Mouse (Mus musculus): ENCODE measurements around the gene Sclt1. TPM values are rescaled to one million over a fixed set of nuclear protein-coding genes. Genes with fewer than 3 reads are reported as not detected.
"Not testable (repeated sequence)": the region's sequence is repeated elsewhere in the genome, so short reads cannot be mapped to it uniquely, and the experiment has no call there.

The Sclt1 gene
- polyA plus RNA-seq (2016; fragmentation: Nextera tagmentation; extraction: Ambion mirVana): 30.1 and 30.2 TPM in 2 replicates

DNA sequence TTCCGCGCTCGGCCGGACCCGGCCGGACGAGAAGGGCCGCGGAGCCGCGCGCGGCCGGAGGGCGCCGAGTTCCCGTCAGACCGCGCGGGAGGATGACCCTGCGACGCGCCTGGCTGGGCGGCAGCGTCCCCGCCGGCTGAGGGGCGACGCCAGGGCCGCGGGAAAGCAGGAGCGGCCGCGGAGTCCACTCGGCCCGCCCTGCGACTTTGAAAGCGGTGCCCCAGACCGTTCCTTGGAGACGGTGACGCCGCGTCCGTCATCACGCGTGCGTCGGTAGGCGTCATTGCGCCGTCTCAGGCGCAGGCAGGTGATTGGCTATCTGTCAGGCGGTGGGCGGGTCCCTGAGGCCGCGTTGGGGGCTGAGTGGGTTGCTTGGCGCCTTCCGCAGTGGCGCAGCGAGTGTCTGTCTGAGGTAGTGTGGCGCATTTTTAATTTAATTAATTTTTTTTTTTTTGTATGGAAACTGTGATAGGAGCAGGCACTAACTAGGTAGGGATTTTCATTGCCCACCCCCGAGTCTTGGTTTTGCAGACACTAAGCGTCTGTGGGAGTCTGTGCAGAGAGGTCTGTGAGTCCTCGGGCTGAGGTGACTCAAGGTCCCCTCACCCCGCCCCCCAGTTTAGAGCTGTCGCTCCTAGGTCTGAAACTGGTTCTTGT, at the start of gene Sclt1, which contains the start of gene D3Ertd751e:
Gene Sclt1 (minus strand): TSS at position 237 of the 657 bp plus-strand sequence.
Gene D3Ertd751e (plus strand): TSS at position 334 of the 657 bp plus-strand sequence.
- Histone ChIP-seq H3K9ac (peak within 1 kb of the TSS; percentile 82), H3K36me3 (no peaks in the 10 kb centered on the region), H3K4me3 (peak within 1 kb of the TSS; percentile 80), H3K4me1 (peaks cover 10% of the 10 kb centered on the region; the same call in 1 of the 2 replicates), H3K27ac (peak within 1 kb of the TSS; percentile 92), H3K9me3 (no peaks in the 10 kb centered on the region), H3K4me2 (replicated peaks) (peak within 1 kb of the TSS; percentile 68), H3K27me3 (no peaks in the 10 kb centered on the region)
- WGBS: under 1% methylated on average over 66 of the region's 66 CpGs
- ATAC-seq (ENCODE audit: insufficient number of reproducible peaks, insufficient read depth, low FRiP score, low TSS enrichment): peak; percentile 99

DNA sequence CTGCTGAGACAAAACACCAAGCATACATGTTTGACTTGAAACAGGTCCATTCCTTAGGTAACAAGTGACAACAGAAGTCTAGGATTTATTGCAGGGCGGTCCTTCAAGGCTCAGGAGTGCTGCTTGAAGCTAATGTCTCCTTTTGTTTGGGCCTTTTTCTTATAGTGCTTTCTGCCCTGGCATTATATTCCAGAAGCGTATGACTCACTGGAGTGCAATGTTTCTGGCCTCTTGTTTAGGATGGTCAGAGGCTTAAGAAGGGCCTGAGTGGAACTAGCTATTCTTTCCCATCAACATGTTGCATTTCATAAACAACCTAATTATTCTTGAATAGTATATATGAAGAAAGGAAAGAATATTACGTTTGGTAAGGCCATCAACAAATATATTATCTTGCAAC, 19.8 kb upstream of the Sclt1 start:
- Histone ChIP-seq H3K4me1 (no peaks in the 10 kb centered on the region), H3K27me3 (no peaks in the 10 kb centered on the region), H3K9me3 (no peaks in the 10 kb centered on the region), H3K4me2 (replicated peaks) (no peak overlapping the region), H3K27ac (no peak overlapping the region), H3K4me3 (no peak overlapping the region), H3K9ac (no peak overlapping the region), H3K36me3 (no peaks in the 10 kb centered on the region)
- no peak for ATAC-seq (ENCODE audit: insufficient number of reproducible peaks, insufficient read depth, low FRiP score, low TSS enrichment)
- 90% methylated on average over 3 of the region's 3 CpGs for WGBS

DNA sequence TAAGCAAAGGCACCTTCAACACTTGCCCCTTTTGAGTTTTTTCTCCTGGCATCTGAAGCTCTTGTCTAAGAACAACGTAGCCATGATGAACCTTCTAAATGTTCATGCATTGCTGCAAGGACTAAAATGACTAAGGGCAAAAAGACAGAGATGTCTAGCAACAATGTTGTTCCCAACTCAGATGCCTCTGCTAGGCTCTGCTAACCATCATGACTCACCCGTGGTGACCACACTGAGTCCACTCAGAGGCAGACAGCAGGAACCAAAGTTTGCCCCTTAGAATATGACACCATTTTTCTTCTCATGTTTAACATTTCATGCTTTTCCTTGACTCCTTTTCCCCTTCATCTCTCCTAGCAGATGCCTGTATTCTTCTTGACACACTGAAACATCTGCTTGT, 12.2 kb upstream of the Sclt1 start:
- no peaks in the 10 kb centered on the region for H3K4me1 ChIP-seq
- H3K4me3 ChIP-seq: no peak overlapping the region
- no peaks in the 10 kb centered on the region for H3K36me3 ChIP-seq
- WGBS: 84% methylated on average over 2 of the region's 2 CpGs
- no peak overlapping the region for H3K4me2 ChIP-seq (replicated peaks)
- no peak for ATAC-seq (ENCODE audit: insufficient number of reproducible peaks, insufficient read depth, low FRiP score, low TSS enrichment)
- H3K27ac ChIP-seq: no peak overlapping the region
- no peak overlapping the region for H3K9ac ChIP-seq
- H3K27me3 ChIP-seq: no peaks in the 10 kb centered on the region
- no peaks in the 10 kb centered on the region for H3K9me3 ChIP-seq

DNA sequence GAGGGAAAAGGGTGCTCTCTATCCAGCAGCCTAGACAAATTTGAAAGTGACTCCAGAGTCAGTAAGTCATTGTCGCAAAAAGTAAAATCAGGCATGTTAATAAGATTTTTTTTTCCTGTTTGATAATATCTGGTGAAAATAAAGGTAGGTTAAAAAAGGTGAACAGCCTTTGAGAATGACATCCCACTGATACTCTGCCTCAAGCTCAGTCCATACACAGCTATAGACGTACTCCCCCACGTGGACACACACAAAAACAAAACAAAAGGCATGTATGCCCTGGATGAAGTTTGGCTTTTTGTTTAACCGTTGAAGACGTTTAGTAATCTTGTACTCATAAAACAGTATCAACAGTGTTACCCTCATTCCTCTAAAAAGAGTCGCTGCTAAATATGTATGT, 1.1 kb upstream of the Sclt1 start:
- ATAC-seq (ENCODE audit: insufficient number of reproducible peaks, insufficient read depth, low FRiP score, low TSS enrichment): no peak
- H3K9me3 ChIP-seq: no peaks in the 10 kb centered on the region
- no peak overlapping the region for H3K9ac ChIP-seq
- no peaks in the 10 kb centered on the region for H3K27me3 ChIP-seq
- H3K4me2 ChIP-seq (replicated peaks): peak overlapping the region; percentile 68
- 48% methylated on average over 6 of the region's 6 CpGs for WGBS
- peaks cover 10% of the 10 kb centered on the region; the same call in 1 of the 2 replicates for H3K4me1 ChIP-seq
- no peak overlapping the region for H3K27ac ChIP-seq
- no peak overlapping the region for H3K4me3 ChIP-seq
- H3K36me3 ChIP-seq: no peaks in the 10 kb centered on the region

DNA sequence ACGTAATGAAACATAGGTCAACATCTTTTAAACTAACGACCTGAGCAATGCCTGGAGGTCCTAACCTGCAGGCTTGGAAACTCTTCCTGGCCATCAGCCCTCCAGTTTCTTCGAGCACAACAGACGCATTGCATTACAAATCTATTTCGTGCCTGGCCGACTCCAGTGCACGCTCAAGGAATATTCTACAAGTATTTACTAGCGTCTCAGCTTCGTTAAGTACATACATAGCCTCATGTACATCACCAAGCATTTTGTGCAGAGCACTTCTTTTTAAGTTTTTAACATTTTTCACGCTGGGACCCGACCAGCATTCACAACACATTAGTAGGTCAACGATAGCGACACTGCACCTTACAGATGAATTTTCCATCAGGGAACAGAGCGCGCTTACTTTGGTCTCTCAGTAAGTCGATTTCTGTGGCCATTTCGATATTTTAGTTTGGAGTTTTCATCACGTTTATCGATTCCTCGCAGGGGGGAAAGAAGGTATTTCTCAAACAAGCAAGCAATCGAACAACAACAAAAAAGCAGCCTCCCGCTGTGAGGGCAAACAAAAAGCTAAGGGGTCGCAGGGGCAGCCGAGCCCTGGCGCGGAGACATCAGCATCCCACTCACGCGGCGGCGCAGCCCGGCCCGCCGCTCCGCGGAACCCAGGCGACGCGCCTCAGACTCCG, 575 bp downstream of the Sclt1 start:
- under 1% methylated on average over 39 of the region's 39 CpGs for WGBS
- H3K4me2 ChIP-seq (replicated peaks): peak overlapping the region; percentile 55
- H3K27me3 ChIP-seq: no peaks in the 10 kb centered on the region
- H3K4me1 ChIP-seq: peaks cover 10% of the 10 kb centered on the region; the same call in 1 of the 2 replicates
- ATAC-seq (ENCODE audit: insufficient number of reproducible peaks, insufficient read depth, low FRiP score, low TSS enrichment): no peak; the same call in 1 of the 2 replicates
- H3K4me3 ChIP-seq: peak overlapping the region; percentile 80
- no peaks in the 10 kb centered on the region for H3K9me3 ChIP-seq
- peak overlapping the region; percentile 82 for H3K9ac ChIP-seq
- peak overlapping the region; percentile 92 for H3K27ac ChIP-seq
- H3K36me3 ChIP-seq: no peaks in the 10 kb centered on the region

DNA sequence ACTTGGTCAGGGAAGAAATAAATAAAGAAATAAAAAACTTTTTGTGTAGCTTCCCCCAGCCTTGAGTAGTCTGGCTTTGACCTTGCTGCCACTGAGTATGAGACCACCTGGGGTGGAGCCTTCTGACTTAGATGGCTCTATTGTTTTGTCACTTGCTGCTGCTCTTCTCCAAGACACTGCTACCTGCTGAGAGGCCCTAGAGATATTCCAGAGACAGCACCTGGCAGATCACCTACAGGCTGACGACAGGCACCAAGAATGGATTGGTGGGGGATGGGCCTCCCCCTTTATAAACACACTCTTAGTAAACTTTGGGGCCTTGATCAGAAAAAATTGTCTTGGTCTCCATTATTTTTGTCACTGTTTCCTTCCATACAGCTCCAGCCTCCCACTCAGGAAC, 46.6 kb downstream of the Sclt1 start:
- Histone ChIP-seq H3K9ac (no peak overlapping the region), H3K9me3 (no peaks in the 10 kb centered on the region), H3K27me3 (no peaks in the 10 kb centered on the region), H3K4me1 (no peaks in the 10 kb centered on the region), H3K36me3 (0 out of 2 replicates have a peak, but pooled peaks cover 14% of the 10 kb centered on the region), H3K4me2 (replicated peaks) (no peak overlapping the region), H3K4me3 (no peak overlapping the region), H3K27ac (no peak overlapping the region)
- no peak for ATAC-seq (ENCODE audit: insufficient number of reproducible peaks, insufficient read depth, low FRiP score, low TSS enrichment)
- 77% methylated on average over 1 of the region's 1 CpGs for WGBS

DNA sequence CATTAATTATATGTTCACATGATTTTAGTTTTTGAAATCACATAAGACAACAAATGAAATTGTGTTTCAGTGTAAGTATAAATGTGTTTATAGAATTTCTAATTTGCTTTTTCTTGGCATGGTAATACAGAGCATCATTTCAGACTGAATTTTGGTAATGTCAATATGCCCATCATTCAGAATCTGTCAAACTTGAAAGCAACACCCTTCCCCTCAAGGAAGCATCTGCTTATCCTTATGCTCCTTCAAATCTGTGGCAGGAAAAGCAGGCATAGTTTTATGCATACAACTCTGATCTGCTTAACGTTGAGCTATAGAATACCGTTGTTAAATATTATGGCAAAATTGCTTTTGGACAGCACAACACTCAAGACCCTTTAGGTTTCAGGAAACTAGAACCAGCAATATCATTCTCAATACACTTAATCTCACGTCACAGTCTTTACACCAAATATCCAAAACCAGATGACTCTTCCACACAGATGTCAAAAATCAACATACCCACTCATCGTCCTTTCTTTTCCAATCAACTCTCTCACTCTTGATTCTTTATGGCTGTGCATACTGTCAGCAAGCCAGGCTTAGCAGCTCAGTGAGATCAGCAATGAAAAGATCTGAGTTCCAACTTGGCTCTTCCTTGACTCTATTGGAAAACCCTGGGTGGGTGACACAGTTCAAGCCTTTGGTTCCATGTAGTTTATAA, 49.7 kb downstream of the Sclt1 start:
- Histone ChIP-seq H3K9me3 (no peaks in the 10 kb centered on the region), H3K4me2 (replicated peaks) (no peak overlapping the region), H3K4me3 (no peak overlapping the region), H3K27ac (no peak overlapping the region), H3K27me3 (no peaks in the 10 kb centered on the region), H3K9ac (no peak overlapping the region), H3K36me3 (0 out of 2 replicates have a peak, but pooled peaks cover 6% of the 10 kb centered on the region), H3K4me1 (no peaks in the 10 kb centered on the region)
- WGBS: 80% methylated on average over 4 of the region's 4 CpGs
- ATAC-seq (ENCODE audit: insufficient number of reproducible peaks, insufficient read depth, low FRiP score, low TSS enrichment): no peak

DNA sequence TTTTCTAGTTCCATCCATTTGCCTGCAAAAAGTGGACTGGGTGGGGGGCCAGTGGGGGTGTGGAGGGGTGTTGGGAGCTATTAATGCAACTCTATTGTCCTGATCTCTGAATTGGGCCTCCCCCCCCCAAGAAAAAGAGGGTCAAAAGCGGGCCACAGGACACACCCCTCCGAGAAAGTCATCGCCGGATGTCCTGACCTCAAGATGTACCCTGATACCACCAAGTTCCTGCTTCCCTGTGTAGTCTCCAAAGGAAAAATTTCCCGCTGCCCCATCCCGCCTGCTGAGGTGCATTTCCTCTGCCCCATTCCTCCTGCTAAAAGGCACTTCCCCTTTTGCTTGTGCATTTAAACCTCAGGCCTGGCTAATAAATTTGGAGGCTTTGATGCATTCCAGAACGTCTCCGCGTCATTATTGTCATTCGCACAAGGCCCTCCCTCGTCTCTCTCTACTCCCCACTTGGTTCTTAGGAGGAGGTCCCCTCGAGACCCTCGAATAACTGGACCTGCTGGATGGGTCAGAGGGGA, 52.1 kb downstream of the Sclt1 start:
- not testable (repeated sequence) for ATAC-seq (ENCODE audit: insufficient number of reproducible peaks, insufficient read depth, low FRiP score, low TSS enrichment); H3K4me2 ChIP-seq (replicated peaks); H3K9ac ChIP-seq; H3K36me3 ChIP-seq; H3K27ac ChIP-seq; H3K9me3 ChIP-seq; H3K4me3 ChIP-seq; H3K27me3 ChIP-seq; H3K4me1 ChIP-seq
- 88% methylated on average over 13 of the region's 13 CpGs for WGBS

DNA sequence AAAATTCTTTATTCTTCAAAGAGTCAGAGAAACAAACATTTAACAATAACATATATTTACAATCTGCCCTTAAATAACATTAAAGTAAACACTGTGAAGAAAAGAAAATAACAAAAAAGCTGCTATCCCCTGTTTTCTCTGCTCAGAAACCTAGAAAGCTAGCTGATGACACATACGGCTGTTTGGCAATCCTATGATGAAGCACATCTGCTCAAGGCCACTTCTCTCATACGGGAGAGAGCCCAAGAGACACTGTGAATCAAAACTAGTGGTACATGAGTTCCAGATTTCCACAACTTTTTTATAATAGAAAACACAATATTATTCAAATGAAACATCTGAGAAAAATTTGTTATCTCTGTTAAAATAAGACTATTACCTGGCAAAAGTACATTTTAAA, 55.9 kb downstream of the Sclt1 start:
- H3K36me3 ChIP-seq: 0 out of 2 replicates have a peak, but pooled peaks cover 3% of the 10 kb centered on the region
- no peak for ATAC-seq (ENCODE audit: insufficient number of reproducible peaks, insufficient read depth, low FRiP score, low TSS enrichment)
- H3K9me3 ChIP-seq: no peaks in the 10 kb centered on the region
- H3K27ac ChIP-seq: no peak overlapping the region
- H3K4me2 ChIP-seq (replicated peaks): no peak overlapping the region
- 73% methylated on average over 2 of the region's 2 CpGs for WGBS
- no peak overlapping the region for H3K4me3 ChIP-seq
- H3K9ac ChIP-seq: no peak overlapping the region
- H3K27me3 ChIP-seq: no peaks in the 10 kb centered on the region
- no peaks in the 10 kb centered on the region for H3K4me1 ChIP-seq

DNA sequence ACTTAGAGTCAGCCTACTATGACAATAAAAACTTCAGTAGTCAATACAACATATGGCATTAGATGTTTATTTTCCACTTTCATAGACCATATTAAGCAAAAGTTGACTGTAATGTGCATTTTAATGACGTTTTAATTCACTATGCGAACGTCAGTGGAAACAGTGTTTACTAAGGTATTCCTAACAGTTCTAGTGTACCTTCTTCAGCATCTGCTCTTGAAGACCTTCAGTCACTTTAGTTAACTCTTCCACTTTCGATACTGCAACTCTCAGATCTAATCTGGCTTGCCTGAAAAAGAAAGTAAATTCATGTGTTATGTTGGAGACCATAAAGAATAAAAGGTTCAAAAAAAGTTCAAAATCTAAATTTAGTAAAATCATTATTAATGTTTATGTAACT, 60.2 kb downstream of the Sclt1 start:
- Histone ChIP-seq H3K4me1 (no peaks in the 10 kb centered on the region), H3K27ac (no peak overlapping the region), H3K36me3 (no peaks in the 10 kb centered on the region), H3K9me3 (no peaks in the 10 kb centered on the region), H3K4me3 (no peak overlapping the region), H3K4me2 (replicated peaks) (no peak overlapping the region), H3K27me3 (no peaks in the 10 kb centered on the region), H3K9ac (no peak overlapping the region)
- ATAC-seq (ENCODE audit: insufficient number of reproducible peaks, insufficient read depth, low FRiP score, low TSS enrichment): no peak
- WGBS: 90% methylated on average over 4 of the region's 4 CpGs

DNA sequence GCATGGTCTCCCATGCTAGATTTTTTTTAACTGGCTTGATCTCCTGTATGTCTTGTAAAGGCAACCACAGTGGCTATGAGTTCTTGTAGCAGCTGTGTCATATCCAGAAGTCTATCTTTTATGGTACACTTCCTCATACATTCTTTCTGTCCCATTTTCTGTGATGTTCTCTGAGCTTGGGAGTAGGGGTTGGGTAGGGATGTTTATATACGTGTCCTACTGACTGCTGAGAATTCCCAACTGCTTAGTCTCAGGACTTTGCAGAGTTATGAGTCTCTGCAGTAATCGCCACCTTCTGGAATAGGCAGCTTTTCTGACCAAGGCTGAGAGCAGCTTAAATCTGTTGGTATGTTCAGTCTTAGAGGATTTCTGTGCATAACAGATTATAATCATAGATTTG, 65.7 kb downstream of the Sclt1 start:
- H3K4me1 ChIP-seq: no peaks in the 10 kb centered on the region
- no peaks in the 10 kb centered on the region for H3K9me3 ChIP-seq
- no peak overlapping the region for H3K4me3 ChIP-seq
- H3K4me2 ChIP-seq (replicated peaks): no peak overlapping the region
- no peak overlapping the region for H3K27ac ChIP-seq
- 0 out of 2 replicates have a peak, but pooled peaks cover 10% of the 10 kb centered on the region for H3K36me3 ChIP-seq
- 94% methylated on average over 2 of the region's 2 CpGs for WGBS
- no peak overlapping the region for H3K9ac ChIP-seq
- ATAC-seq (ENCODE audit: insufficient number of reproducible peaks, insufficient read depth, low FRiP score, low TSS enrichment): no peak
- H3K27me3 ChIP-seq: no peaks in the 10 kb centered on the region

Data from embryonic facial prominence, embryonic 12.5 days (tissue).